Mouse (Mus musculus) layer of hippocampus, adult 11-12 months (tissue): ENCODE measurements around the gene Adsl.

Source experiments
- DNase-seq: peaks from one replicate; pipeline ENCODE4 v3.0.0; 2022; ENCODE audit warnings: low spot score

Gene Adsl

DNA sequence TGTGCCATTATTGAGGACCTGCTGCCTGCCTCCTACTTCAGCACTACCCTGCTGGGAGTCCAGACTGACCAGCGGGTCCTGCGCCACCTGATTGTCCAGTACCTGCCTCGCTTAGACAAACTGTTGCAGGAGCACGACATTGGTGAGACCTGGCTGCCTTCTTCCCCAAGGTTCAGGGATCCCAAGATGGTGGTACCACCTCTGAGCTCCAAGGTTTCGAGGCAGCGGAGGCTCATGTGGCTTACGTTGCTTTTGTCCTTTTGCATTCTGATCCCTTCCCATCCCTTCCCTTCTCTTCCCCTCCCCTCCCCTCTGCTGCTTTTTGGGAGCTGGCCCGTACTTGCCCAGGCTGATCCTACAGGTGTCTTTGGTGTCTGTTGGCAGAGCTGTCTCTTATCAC lies 59.6 kb downstream of the Adsl start:
- DNase-seq, result no peak

DNA sequence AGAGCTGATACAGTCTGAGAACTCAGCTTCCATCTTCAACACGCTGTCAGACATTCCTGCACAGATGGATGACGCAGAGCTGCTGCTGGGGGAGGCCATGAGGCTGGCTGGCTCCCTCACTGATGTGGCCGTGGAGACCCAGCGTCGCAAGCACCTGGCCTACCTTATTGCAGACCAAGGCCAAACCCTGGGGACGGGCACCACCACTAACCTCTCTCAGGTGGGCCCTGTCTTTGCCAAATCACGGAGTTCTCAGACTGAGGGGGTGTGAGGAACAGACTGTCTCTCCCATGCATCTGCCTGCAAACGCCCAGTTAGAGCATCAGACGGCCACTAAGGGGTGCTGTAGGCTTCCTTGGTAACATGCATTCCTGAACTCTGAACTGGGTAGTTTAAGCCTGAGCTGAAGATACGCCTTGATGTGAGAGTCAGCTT lies 60.4 kb downstream of the Adsl start:
- DNase-seq, result no peak

DNA sequence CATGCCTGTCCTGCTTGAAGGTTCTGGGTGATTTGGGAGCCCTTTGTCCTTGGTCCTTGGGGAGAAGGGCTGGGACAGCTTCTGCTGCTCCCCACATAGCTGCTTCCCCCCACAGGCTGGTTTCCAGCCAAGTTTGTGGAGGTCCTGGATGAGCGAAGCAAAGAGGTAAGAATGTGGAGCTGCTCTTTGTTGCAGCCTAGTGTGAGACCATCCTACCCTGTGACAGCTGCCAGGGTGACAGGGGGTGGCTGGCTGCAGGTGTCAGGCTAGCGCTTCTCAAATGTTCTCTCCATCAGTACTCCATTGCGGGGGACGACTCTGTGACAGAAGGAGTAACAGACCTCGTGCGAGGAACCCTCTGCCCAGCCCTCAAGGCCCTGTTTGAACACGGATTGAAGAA lies 61.8 kb downstream of the Adsl start:
- DNase-seq, result no peak

DNA sequence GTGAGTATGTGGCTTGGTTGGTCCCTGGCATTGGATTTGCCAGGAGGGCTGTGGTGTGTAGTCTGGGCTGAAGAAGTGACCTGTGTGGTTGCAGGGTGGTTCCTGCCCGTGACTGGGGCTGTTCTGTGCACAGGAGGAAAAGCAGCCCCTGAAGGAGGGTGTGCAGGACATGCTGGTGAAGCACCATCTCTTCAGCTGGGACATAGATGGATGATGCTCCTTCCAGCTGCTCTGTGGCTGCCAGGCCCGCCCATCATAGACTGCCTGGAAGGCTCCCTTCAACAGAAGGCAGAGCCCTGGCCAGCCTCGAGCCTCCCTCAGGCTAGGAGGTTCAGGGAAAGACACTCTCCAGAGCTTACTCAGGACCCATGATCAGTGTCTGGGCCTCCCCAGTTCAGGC lies 63.2 kb downstream of the Adsl start:
- no peak for DNase-seq

DNA sequence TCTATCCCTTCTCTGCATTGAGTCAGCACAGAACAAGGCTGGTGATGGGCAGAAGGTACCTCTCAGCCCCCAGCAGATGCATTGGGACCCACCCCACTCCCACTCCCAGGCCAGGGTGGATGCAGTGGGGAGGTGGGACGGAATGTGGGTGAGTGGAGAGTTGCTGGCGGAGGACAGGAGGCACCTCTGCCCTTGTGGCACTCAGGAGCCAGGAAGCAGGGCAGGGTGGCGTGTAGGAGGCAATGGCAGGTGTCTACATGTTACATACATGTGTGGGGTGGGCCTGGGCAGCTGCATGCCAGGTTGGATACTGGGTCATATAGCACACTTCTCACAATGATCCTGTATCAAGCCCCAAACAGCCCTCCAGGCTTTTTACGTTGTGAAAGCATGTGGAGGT lies 64.1 kb downstream of the Adsl start:
- DNase-seq, result no peak

DNA sequence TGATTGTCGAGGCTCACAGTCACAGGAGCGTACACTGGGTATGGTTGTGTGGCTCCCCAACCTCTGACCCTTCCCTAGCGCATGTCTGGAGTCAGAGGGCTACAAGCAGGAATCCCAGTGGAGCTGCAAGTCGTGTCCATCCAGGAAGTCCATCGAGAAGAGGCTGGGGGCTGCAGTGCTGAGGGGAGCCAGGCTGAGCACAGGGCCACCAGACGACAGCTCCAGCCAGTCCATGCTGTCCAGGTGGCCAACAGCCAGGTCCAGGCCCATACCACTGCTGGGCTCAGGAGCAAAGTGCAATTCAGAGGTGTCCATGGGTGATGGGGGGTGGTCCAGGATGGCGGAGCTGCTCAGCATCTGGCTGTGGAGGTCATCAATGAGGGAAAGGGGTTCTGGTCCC lies 64.9 kb downstream of the Adsl start:
- DNase-seq, result no peak

DNA sequence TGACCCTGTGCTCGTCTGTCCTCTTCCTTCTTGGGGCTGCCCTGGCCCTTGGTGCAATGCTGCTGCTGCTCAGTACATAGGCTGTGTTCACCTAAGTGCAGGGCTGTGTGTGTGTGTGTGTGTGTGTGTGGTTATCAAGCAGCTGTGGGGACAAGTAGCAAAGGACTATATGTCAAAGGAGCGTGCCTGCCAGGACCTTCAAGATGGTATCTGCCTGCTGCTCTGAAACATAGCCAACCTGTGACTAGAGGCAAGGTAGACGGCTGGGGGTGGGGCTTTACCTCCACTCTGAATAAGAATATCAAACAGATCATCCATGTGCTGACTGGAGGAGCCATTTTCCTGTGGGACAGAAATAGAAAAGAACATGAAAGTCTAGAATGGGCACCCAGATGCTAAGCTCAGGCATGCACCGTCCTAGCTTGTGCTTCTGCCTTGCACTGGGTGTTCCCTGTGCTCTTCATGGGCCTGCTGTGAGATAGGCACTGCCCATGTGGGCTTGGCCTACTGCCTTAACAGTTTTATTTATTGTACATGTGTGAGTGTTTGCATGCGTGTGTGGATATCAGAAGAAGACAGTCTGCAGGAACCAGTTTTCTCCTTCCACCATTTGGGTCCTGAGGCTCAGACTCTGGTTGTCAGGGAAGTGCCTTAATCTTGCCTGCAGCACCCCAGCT lies 66.9 kb downstream of the Adsl start:
- no peak for DNase-seq

DNA sequence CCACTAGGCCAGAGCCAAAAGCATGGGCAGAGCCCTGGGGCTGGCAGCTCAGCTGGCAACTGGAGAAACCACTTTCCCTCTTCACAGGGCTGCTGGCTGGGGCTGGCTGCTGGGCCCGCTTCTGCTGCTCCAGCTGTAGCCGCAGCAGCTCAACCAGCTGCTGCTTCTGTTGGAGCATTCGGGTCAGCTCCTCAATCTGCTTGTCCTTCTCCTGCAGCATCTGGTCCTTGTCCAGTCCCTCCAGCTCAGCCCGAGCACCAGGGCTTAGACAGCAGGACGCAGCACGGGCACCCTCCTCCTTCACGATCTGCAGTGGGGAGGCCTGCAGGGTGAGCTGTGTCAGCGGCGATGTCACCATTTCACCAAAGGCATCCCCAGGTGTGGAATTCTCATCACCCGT lies 68.2 kb downstream of the Adsl start:
- no peak for DNase-seq

DNA sequence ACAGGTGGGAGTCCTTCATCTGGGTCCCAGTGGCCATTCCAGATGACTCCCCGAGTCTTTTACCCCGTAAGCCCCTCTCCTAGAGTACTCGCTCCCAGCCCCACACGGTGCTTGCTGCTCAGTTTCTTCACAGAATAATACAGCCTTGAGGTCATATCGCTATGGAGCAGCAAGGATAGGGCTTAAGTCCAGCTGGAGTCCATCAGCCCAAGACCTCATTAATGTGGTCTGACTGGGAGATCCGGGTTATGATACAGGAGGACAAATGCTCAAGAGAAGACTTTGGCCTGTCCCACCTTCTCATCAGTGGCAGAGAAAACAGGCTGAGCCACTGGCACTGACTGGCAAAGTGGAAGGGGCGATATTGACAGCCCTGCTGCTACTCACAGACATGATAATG lies 69.0 kb downstream of the Adsl start:
- no peak for DNase-seq
